Mouse (Mus musculus): ENCODE measurements around the gene Zfp385b.

DNA sequence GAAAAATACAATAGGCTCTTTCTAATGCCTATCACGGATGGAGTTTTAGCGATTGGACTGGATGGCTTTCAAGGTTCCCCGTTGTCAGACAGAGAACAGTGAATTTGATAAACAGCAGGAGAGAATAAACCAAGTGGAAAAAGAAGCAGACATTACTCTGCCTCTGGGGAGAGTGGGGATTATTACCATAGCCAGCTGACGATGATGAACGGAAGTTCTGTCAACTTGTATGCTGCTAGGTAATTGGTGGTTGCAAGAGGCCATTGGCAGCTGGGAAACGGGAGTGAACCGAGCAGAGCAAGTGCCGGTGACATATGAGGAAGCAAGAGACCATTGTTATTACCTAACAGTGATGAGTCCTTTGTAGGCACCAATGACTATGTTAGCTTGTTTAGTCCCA is 444.3 kb downstream of the Zfp385b start:
- no peak for TF ChIP-seq MAX (IDR thresholded peaks at IDR 0.05; ENCODE audit: low read length)
- TF ChIP-seq MAFK (IDR thresholded peaks at IDR 0.05; ENCODE audit: insufficient replicate concordance, low read length), result no peak
- TF ChIP-seq CTCF (conservative IDR thresholded peaks at IDR 0.05 in 1 of 2, IDR thresholded peaks at IDR 0.05 in 1 of 2; ENCODE audit: low read depth in 2 of 2, low read length in 2 of 2), result no peak
- no peak for TF ChIP-seq E2F4 (IDR thresholded peaks at IDR 0.05; ENCODE audit: insufficient replicate concordance, low read depth, low read length)
- TF ChIP-seq SMC3 (IDR thresholded peaks at IDR 0.05; ENCODE audit: low read depth, low read length), result no peak
- no peak for TF ChIP-seq SIN3A (IDR thresholded peaks at IDR 0.05; ENCODE audit: low read length)
- TF ChIP-seq POLR2A (IDR thresholded peaks at IDR 0.05; ENCODE audit: low read depth, low read length), result no peak
- no peak for TF ChIP-seq IRF4 (IDR thresholded peaks at IDR 0.05; ENCODE audit: low read depth, low read length)
- no peak for TF ChIP-seq EP300 (IDR thresholded peaks at IDR 0.05; ENCODE audit: low read length)
- no peak for TF ChIP-seq USF2 (conservative IDR thresholded peaks at IDR 0.05; ENCODE audit: low read depth, low read length)
- no peak for TF ChIP-seq KAT2A (IDR thresholded peaks at IDR 0.05; ENCODE audit: insufficient replicate concordance, low read length)
- no peak for TF ChIP-seq POLR2AphosphoS2 (IDR thresholded peaks at IDR 0.05; ENCODE audit: low read depth, low read length)

Data from CH12.LX (cell line).